ENCODE assay signal across 15 mouse cellular contexts in genomic region chr1:75858551-75859255, GRCm38 (mm10).
"Had no signal": no experiment of that assay in that cellular context is flagged by ENCODE, and none has a peak within 500 bp of the region (broad histone marks: within the 10 kb centered on the region; RNA-seq: fewer than 3 reads in every experiment).

No protein-coding gene starts in this region.

- H3K4me1 ChIP-seq: neural tube, embryonic 15.5 days; stomach, embryonic 15.5 days had no signal

- H3K27ac ChIP-seq: neural tube, embryonic 15.5 days; stomach, embryonic 15.5 days; stomach, postnatal 0 days had no signal

- H3K4me3 ChIP-seq: neural tube, embryonic 15.5 days; stomach, embryonic 15.5 days had no signal

- H3K27me3 ChIP-seq: neural tube, embryonic 15.5 days; stomach, embryonic 15.5 days had no signal

- H3K36me3 ChIP-seq: neural tube, embryonic 15.5 days; stomach, embryonic 15.5 days had no signal

- DNase-seq: retina, postnatal 1 day; right cerebral cortex, adult 18-20 months; right cerebral cortex, postnatal 14 days; right cerebral cortex, postnatal 25 days; right cerebral cortex, postnatal 4 days; spleen, adult 18-20 months; thymus, adult 18-20 months; thymus, adult 2 months; thymus, postnatal 14 days; thymus, postnatal 25 days; thymus, postnatal 36 days; thymus, postnatal 4 days had no signal

- H3K9me3 ChIP-seq: neural tube, embryonic 15.5 days; stomach, embryonic 15.5 days had no signal

- H3K4me2 ChIP-seq: neural tube, embryonic 15.5 days; stomach, embryonic 15.5 days had no signal

- H3K9ac ChIP-seq: neural tube, embryonic 15.5 days; stomach, embryonic 15.5 days had no signal
